Mouse (Mus musculus): ENCODE measurements at regions not wholly inside any gene's neighbourhood (a gene's known extent, or its start where the extent isn't known, plus 50 kb on each side); places are given as distances from the start of the nearest gene placed in this dataset.

- TF ChIP-seq FLI1 (IDR thresholded peaks at IDR 0.05; ENCODE audit: low read length) (no peak), GATA1 (IDR thresholded peaks at IDR 0.05; ENCODE audit: borderline replicate concordance, low read length) (no peak)
- H3K9me3 ChIP-seq: peaks cover 50% of the 10 kb centered on the region
- no peak overlapping the region for H3K4me3 ChIP-seq (replicated peaks)
- no peaks in the 10 kb centered on the region for H3K4me1 ChIP-seq
- no peaks in the 10 kb centered on the region for H3K36me3 ChIP-seq (replicated peaks; ENCODE audit: low read length)
- H3K27me3 ChIP-seq (replicated peaks): no peaks in the 10 kb centered on the region
Observed at GRCm38 (mm10) chr1:75946290-75946839, 400.3 kb downstream of the Slc4a3 start.

- Histone ChIP-seq H3K27me3 (replicated peaks) (no peaks in the 10 kb centered on the region), H3K4me3 (replicated peaks) (peak overlapping the region; percentile 44), H3K36me3 (replicated peaks; ENCODE audit: low read length) (no peaks in the 10 kb centered on the region), H3K4me1 (no peaks in the 10 kb centered on the region), H3K9me3 (peaks cover 36% of the 10 kb centered on the region)
- TF ChIP-seq FLI1 (IDR thresholded peaks at IDR 0.05; ENCODE audit: low read length): no peak
- no peak for TF ChIP-seq GATA1 (IDR thresholded peaks at IDR 0.05; ENCODE audit: borderline replicate concordance, low read length)
Observed at GRCm38 (mm10) chr1:75978203-75978986, 432.3 kb downstream of the Slc4a3 start.

GRCm38 (mm10) chr1:75983057-75983456, 437.0 kb downstream of the Slc4a3 start:
- H3K4me3 ChIP-seq (replicated peaks): no peak overlapping the region
- TF ChIP-seq GATA1 (IDR thresholded peaks at IDR 0.05; ENCODE audit: borderline replicate concordance, low read length) (no peak), FLI1 (IDR thresholded peaks at IDR 0.05; ENCODE audit: low read length) (no peak)
- H3K27me3 ChIP-seq (replicated peaks): no peaks in the 10 kb centered on the region
- H3K9me3 ChIP-seq: peaks cover 42% of the 10 kb centered on the region
- H3K4me1 ChIP-seq: no peaks in the 10 kb centered on the region
- H3K36me3 ChIP-seq (replicated peaks; ENCODE audit: low read length): no peaks in the 10 kb centered on the region

- Histone ChIP-seq H3K4me1 (no peaks in the 10 kb centered on the region), H3K9me3 (peaks cover 46% of the 10 kb centered on the region), H3K27me3 (replicated peaks) (no peaks in the 10 kb centered on the region), H3K36me3 (replicated peaks; ENCODE audit: low read length) (no peaks in the 10 kb centered on the region), H3K4me3 (replicated peaks) (no peak overlapping the region)
- TF ChIP-seq GATA1 (IDR thresholded peaks at IDR 0.05; ENCODE audit: borderline replicate concordance, low read length) (no peak), FLI1 (IDR thresholded peaks at IDR 0.05; ENCODE audit: low read length) (no peak)
Observed at GRCm38 (mm10) chr1:75983487-75983886, 437.4 kb downstream of the Slc4a3 start.

- TF ChIP-seq FLI1 (IDR thresholded peaks at IDR 0.05; ENCODE audit: low read length) (no peak), GATA1 (IDR thresholded peaks at IDR 0.05; ENCODE audit: borderline replicate concordance, low read length) (no peak)
- Histone ChIP-seq H3K27me3 (replicated peaks) (no peaks in the 10 kb centered on the region), H3K36me3 (replicated peaks; ENCODE audit: low read length) (no peaks in the 10 kb centered on the region), H3K9me3 (peaks cover 40% of the 10 kb centered on the region), H3K4me1 (no peaks in the 10 kb centered on the region), H3K4me3 (replicated peaks) (no peak overlapping the region)
Observed at GRCm38 (mm10) chr1:75988496-75988895, 442.4 kb downstream of the Slc4a3 start.

- H3K4me3 ChIP-seq (replicated peaks): no peak overlapping the region
- no peaks in the 10 kb centered on the region for H3K4me1 ChIP-seq
- peaks cover 37% of the 10 kb centered on the region for H3K9me3 ChIP-seq
- no peaks in the 10 kb centered on the region for H3K27me3 ChIP-seq (replicated peaks)
- TF ChIP-seq FLI1 (IDR thresholded peaks at IDR 0.05; ENCODE audit: low read length): no peak
- no peak for TF ChIP-seq GATA1 (IDR thresholded peaks at IDR 0.05; ENCODE audit: borderline replicate concordance, low read length)
- H3K36me3 ChIP-seq (replicated peaks; ENCODE audit: low read length): no peaks in the 10 kb centered on the region
Observed at GRCm38 (mm10) chr1:75992039-75992438, 446.0 kb downstream of the Slc4a3 start.

GRCm38 (mm10) chr1:75997222-75997621, 451.2 kb downstream of the Slc4a3 start:
- H3K4me1 ChIP-seq: no peaks in the 10 kb centered on the region
- H3K4me3 ChIP-seq (replicated peaks): no peak overlapping the region
- H3K9me3 ChIP-seq: peaks cover 48% of the 10 kb centered on the region
- TF ChIP-seq FLI1 (IDR thresholded peaks at IDR 0.05; ENCODE audit: low read length) (no peak), GATA1 (IDR thresholded peaks at IDR 0.05; ENCODE audit: borderline replicate concordance, low read length) (no peak)
- no peaks in the 10 kb centered on the region for H3K36me3 ChIP-seq (replicated peaks; ENCODE audit: low read length)
- H3K27me3 ChIP-seq (replicated peaks): no peaks in the 10 kb centered on the region

GRCm38 (mm10) chr1:76001124-76001523, 455.1 kb downstream of the Slc4a3 start:
- Histone ChIP-seq H3K36me3 (replicated peaks; ENCODE audit: low read length) (no peaks in the 10 kb centered on the region), H3K9me3 (peaks cover 36% of the 10 kb centered on the region), H3K27me3 (replicated peaks) (no peaks in the 10 kb centered on the region), H3K4me3 (replicated peaks) (no peak overlapping the region), H3K4me1 (no peaks in the 10 kb centered on the region)
- TF ChIP-seq FLI1 (IDR thresholded peaks at IDR 0.05; ENCODE audit: low read length) (no peak), GATA1 (IDR thresholded peaks at IDR 0.05; ENCODE audit: borderline replicate concordance, low read length) (no peak)

GRCm38 (mm10) chr1:76009601-76010000, 463.5 kb downstream of the Slc4a3 start:
- Histone ChIP-seq H3K4me3 (replicated peaks) (no peak overlapping the region), H3K9me3 (peaks cover 31% of the 10 kb centered on the region), H3K27me3 (replicated peaks) (no peaks in the 10 kb centered on the region), H3K36me3 (replicated peaks; ENCODE audit: low read length) (no peaks in the 10 kb centered on the region), H3K4me1 (no peaks in the 10 kb centered on the region)
- no peak for TF ChIP-seq FLI1 (IDR thresholded peaks at IDR 0.05; ENCODE audit: low read length)
- no peak for TF ChIP-seq GATA1 (IDR thresholded peaks at IDR 0.05; ENCODE audit: borderline replicate concordance, low read length)

GRCm38 (mm10) chr1:76010212-76010800, 464.2 kb downstream of the Slc4a3 start:
- H3K36me3 ChIP-seq (replicated peaks; ENCODE audit: low read length): no peaks in the 10 kb centered on the region
- no peaks in the 10 kb centered on the region for H3K27me3 ChIP-seq (replicated peaks)
- H3K4me3 ChIP-seq (replicated peaks): no peak overlapping the region
- peaks cover 35% of the 10 kb centered on the region for H3K9me3 ChIP-seq
- TF ChIP-seq FLI1 (IDR thresholded peaks at IDR 0.05; ENCODE audit: low read length) (no peak), GATA1 (IDR thresholded peaks at IDR 0.05; ENCODE audit: borderline replicate concordance, low read length) (no peak)
- H3K4me1 ChIP-seq: no peaks in the 10 kb centered on the region
